Mouse (Mus musculus): Measurements from ENCODE around the gene Edem3.

DNA sequence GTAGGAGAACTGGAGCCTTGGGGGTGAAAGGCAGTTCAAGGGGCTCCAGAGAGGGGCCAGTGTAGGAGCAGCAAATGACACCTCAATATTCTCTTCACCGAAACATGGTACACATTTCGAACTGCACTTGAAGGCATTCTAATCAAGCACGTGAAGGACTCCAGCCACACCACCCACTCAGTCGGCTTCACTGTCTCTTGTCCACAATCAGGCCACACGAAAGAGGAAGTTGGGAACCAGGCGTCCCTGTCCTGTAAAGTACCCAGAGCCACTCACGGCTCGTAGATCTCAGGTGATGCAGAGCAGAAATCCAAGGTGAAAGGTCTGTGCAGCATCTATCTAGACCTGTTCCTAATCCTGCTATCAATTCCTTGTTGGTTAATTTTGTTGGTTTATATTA lies 36.6 kb upstream of the Edem3 start:
- TF ChIP-seq CTCF (conservative IDR thresholded peaks at IDR 0.05; ENCODE audit: low read length) (no peak), POU5F1 (IDR thresholded peaks at IDR 0.05; ENCODE audit: borderline replicate concordance, low read length) (no peak), NANOG (IDR thresholded peaks at IDR 0.05; ENCODE audit: borderline replicate concordance, low read length) (no peak)

Data from E14TG2a.4 (cell line).